Mouse (Mus musculus) brain, embryonic 14.5 days (tissue): ENCODE results near the gene Afmid.

Experiments
- CTCF ChIP-seq: fragments of 200-500 bp; IDR thresholded peaks from 2 replicates; pipeline ENCODE4 v1.5.1; 2012; ENCODE audit warnings: inconsistent platforms, mild to moderate bottlenecking, moderate library complexity, borderline replicate concordance; ENCODE audit not compliant: insufficient read depth, insufficient read length; ENCODE audit errors: extremely low read depth
- POLR2A ChIP-seq: fragments of 200-500 bp; IDR thresholded peaks from 2 replicates; pipeline ENCODE4 v1.6.1; 2012; ENCODE audit warnings: mild to moderate bottlenecking, inconsistent platforms, borderline replicate concordance; ENCODE audit not compliant: poor library complexity, insufficient read depth, insufficient read length, severe bottlenecking; ENCODE audit errors: extremely low read depth

GRCm38 (mm10) chr11:117845651-117846050 lies 19.9 kb downstream of the Afmid start:
- TF ChIP-seq CTCF: no peak
- TF ChIP-seq POLR2A: no peak
